Comparison of ENCODE assay signal across 13 mouse cellular contexts in genomic region chr10:93418712-93419234, GRCm38 (mm10). TPM values are rescaled to one million over a fixed set of nuclear protein-coding genes. Genes with fewer than 3 reads are reported as not detected.
A peak's percentile ranks its signal among the peaks of the same experiment; 100 is the strongest.
DNase-seq lines count a peak whose midpoint lies in the region; ATAC-seq lines count a peak whose summit lies in the region.
"Had no signal": no experiment of that assay in that cellular context is flagged by ENCODE, and none has a peak within 500 bp of the region (broad histone marks: within the 10 kb centered on the region; RNA-seq: fewer than 3 reads in every experiment).

No protein-coding gene starts in this region.

- peak overlapping the region; percentile 51; the same call in 1 of the 2 replicates for H3K27ac ChIP-seq in forebrain, embryonic 10.5 days
- no peak overlapping the region for H3K27ac ChIP-seq in forebrain, embryonic 14.5 days (ENCODE audit: low read depth, low read length)
- peak overlapping the region; percentile 77 for H3K27ac ChIP-seq in heart, embryonic 16.5 days (ENCODE audit: low read length)
- no peak overlapping the region for H3K27ac ChIP-seq in hindbrain, embryonic 12.5 days

- no peak overlapping the region for H3K9ac ChIP-seq in forebrain, embryonic 14.5 days (ENCODE audit: low read length)
- H3K9ac ChIP-seq in heart, embryonic 16.5 days (ENCODE audit: low read length) = no peak overlapping the region
- H3K9ac ChIP-seq in hindbrain, embryonic 12.5 days = no peak overlapping the region
- H3K9ac ChIP-seq: lung, embryonic 14.5 days had no signal

- 91% methylated on average over 13 of the region's 13 CpGs for WGBS in forebrain, embryonic 10.5 days
- 75% methylated on average over 13 of the region's 13 CpGs for WGBS in forebrain, embryonic 14.5 days
- WGBS in heart, embryonic 16.5 days = 71% methylated on average over 13 of the region's 13 CpGs
- 92% methylated on average over 13 of the region's 13 CpGs for WGBS in hindbrain, embryonic 12.5 days

- H3K36me3 ChIP-seq in forebrain, embryonic 10.5 days (replicated peaks) = no peaks in the 10 kb centered on the region
- no peaks in the 10 kb centered on the region for H3K36me3 ChIP-seq in forebrain, embryonic 14.5 days (ENCODE audit: control insufficient read depth, insufficient read depth, low read length)
- H3K36me3 ChIP-seq in heart, embryonic 16.5 days (ENCODE audit: control insufficient read depth, insufficient read depth) = no peaks in the 10 kb centered on the region
- H3K36me3 ChIP-seq in hindbrain, embryonic 12.5 days = no peaks in the 10 kb centered on the region

- no peak overlapping the region for H3K4me3 ChIP-seq in forebrain, embryonic 10.5 days
- no peak overlapping the region for H3K4me3 ChIP-seq in forebrain, embryonic 14.5 days (ENCODE audit: low read depth, low read length)
- no peak overlapping the region for H3K4me3 ChIP-seq in heart, embryonic 16.5 days (ENCODE audit: low read length)
- no peak overlapping the region for H3K4me3 ChIP-seq in hindbrain, embryonic 12.5 days

- no peak for ATAC-seq in forebrain, embryonic 14.5 days
- peak; percentile 75 for ATAC-seq in heart, embryonic 16.5 days (replicated peaks; ENCODE audit: extremely low read depth, insufficient read depth, low FRiP score)
- ATAC-seq in hindbrain, embryonic 12.5 days (ENCODE audit: low FRiP score) = no peak
- ATAC-seq: intestine, postnatal 0 days had no signal

- no peaks in the 10 kb centered on the region for H3K27me3 ChIP-seq in forebrain, embryonic 10.5 days (ENCODE audit: poor library complexity, severe bottlenecking)
- no peaks in the 10 kb centered on the region for H3K27me3 ChIP-seq in forebrain, embryonic 14.5 days (replicated peaks; ENCODE audit: control insufficient read depth, insufficient read depth, low read length)
- no peaks in the 10 kb centered on the region for H3K27me3 ChIP-seq in heart, embryonic 16.5 days (ENCODE audit: control insufficient read depth, insufficient read depth, low read length)
- H3K27me3 ChIP-seq in hindbrain, embryonic 12.5 days = no peaks in the 10 kb centered on the region

- peaks cover 12% of the 10 kb centered on the region for H3K4me1 ChIP-seq in forebrain, embryonic 10.5 days
- H3K4me1 ChIP-seq in forebrain, embryonic 14.5 days (ENCODE audit: control insufficient read depth, insufficient read depth, low read length) = no peaks in the 10 kb centered on the region
- no peaks in the 10 kb centered on the region for H3K4me1 ChIP-seq in heart, embryonic 16.5 days (ENCODE audit: control insufficient read depth, insufficient read depth, low read length)
- no peaks in the 10 kb centered on the region for H3K4me1 ChIP-seq in hindbrain, embryonic 12.5 days

- no peak for DNase-seq in forebrain, embryonic 10.5 days (ENCODE audit: extremely low spot score, low spot score)
- DNase-seq in forebrain, embryonic 14.5 days (ENCODE audit: low spot score) = no peak
- peak; percentile 32 for DNase-seq in adrenal gland, postnatal 14 days
- DNase-seq in kidney, postnatal 14 days = peak; percentile 67
- DNase-seq in cerebellum, postnatal 14 days = no peak
- DNase-seq in adipocyte (ENCODE audit: low spot score) = no peak
- DNase-seq: B cell, adult 2 months; gastrocnemius, postnatal 36 days; lung, embryonic 14.5 days; thymus, postnatal 36 days had no signal

- H3K9me3 ChIP-seq in forebrain, embryonic 10.5 days = peaks cover 13% of the 10 kb centered on the region; the same call in 1 of the 2 replicates
- H3K9me3 ChIP-seq in forebrain, embryonic 14.5 days (replicated peaks; ENCODE audit: control insufficient read depth, low read length) = no peaks in the 10 kb centered on the region; the same call in 1 of the 2 replicates
- peaks cover 5% of the 10 kb centered on the region for H3K9me3 ChIP-seq in heart, embryonic 16.5 days (replicated peaks; ENCODE audit: control insufficient read depth, low read length)
- H3K9me3 ChIP-seq in hindbrain, embryonic 12.5 days (replicated peaks) = peaks cover 9% of the 10 kb centered on the region; the same call in 1 of the 2 replicates

- H3K4me2 ChIP-seq in forebrain, embryonic 14.5 days (ENCODE audit: low read length) = no peak overlapping the region
- no peak overlapping the region for H3K4me2 ChIP-seq in heart, embryonic 16.5 days (ENCODE audit: low read depth, low read length)
- no peak overlapping the region for H3K4me2 ChIP-seq in hindbrain, embryonic 12.5 days (replicated peaks)
- H3K4me2 ChIP-seq: lung, embryonic 14.5 days had no signal

RNA-seq across cellular contexts. Expression of gene Lta4h, which starts 34.4 kb away (rescaled TPM):
- polyA plus RNA-seq in forebrain, embryonic 10.5 days (2016; fragmentation: Nextera tagmentation; extraction: Ambion mirVana) = 150 and 152 TPM in 2 replicates
- 97.3 and 115 TPM in 2 replicates for polyA plus RNA-seq in forebrain, embryonic 14.5 days (2014; fragmentation: Nextera tagmentation; extraction: Ambion mirVana)
- total RNA-seq in adrenal gland, postnatal 14 days (2021) = 61.4 and 62.6 TPM in 2 replicates
- polyA plus RNA-seq in heart, embryonic 16.5 days (2015; fragmentation: Nextera tagmentation; extraction: Ambion mirVana) = 386 and 413 TPM in 2 replicates
- 144 and 147 TPM in 2 replicates for polyA plus RNA-seq in hindbrain, embryonic 12.5 days (2016; fragmentation: Nextera tagmentation; extraction: Ambion mirVana)

Comparison
In these comparisons a context has a peak if more than half of its experiments do, and no peak if none do; other contexts are left out.
1. H3K27ac ChIP-seq: peak in forebrain, embryonic 10.5 days (single experiment) and heart, embryonic 16.5 days (single experiment); none in forebrain, embryonic 14.5 days (single experiment) and hindbrain, embryonic 12.5 days (single experiment).
2. DNase-seq: peak in adrenal gland, postnatal 14 days (single experiment) and kidney, postnatal 14 days (single experiment); none in forebrain, embryonic 10.5 days (single experiment), forebrain, embryonic 14.5 days (single experiment), cerebellum, postnatal 14 days (0 of 2) and adipocyte (single experiment).